In the genomic region with DNA sequence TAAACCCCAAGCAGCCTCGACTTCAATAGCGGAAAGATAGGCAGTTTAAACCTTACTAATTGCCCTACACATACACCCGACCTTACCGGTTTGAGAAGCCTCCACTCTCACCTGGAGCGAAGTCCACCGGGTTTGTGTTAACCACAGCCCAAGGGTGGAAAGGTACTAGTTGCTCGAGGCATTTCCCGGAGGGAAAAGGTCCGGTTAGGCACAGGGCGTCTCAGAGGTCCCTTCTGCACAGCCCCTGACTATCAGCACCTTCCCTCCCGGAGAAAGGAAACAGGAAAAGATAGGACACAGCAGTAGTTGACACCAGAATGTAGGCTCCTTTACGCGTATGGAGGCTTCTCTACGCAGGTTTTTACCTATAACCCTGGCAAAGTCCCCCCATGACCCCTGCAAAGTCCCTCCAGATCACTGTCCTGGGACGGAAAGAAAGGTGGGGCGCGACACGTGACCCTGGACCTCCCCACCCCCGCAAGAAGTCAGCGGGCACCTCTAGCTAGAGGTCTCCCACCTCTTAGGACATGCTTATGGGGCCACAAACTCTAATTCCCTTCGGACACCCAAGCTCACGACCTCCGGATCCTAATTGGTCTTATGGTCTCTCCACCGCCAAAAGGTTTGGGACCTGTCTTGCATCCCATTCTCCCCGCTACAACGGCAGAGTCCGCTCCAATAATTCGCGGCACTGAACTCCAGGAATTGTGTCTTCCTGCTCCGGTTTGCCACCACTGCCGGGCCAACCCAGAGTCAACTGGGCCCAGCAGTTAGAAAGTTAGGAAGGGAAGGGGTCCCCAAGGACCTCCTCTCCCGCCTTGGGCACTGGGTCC, we compare ENCODE assay signal across 8 mouse cellular contexts. TPM values are rescaled to one million over a fixed set of nuclear protein-coding genes. Genes with fewer than 3 reads are reported as not detected.
DNase-seq lines count a peak whose midpoint lies in the region; ATAC-seq and TF ChIP-seq lines count a peak whose summit lies in the region.

No protein-coding gene starts in this region.

- under 1% methylated on average over 32 of the region's 32 CpGs for WGBS in heart, embryonic 10.5 days
- WGBS in kidney, embryonic 16.5 days = under 1% methylated on average over 32 of the region's 32 CpGs
- whole genome bisulfite sequencing in midbrain, postnatal 0 days = 2% methylated on average over 32 of the region's 32 CpGs

- H3K27ac ChIP-seq in heart, embryonic 10.5 days = peak overlapping the region; percentile 97
- H3K27ac ChIP-seq in kidney, embryonic 16.5 days (ENCODE audit: low read length) = 0 out of 2 replicates have a peak overlapping the region, but pooled peaks have one; percentile 24
- no peak overlapping the region for H3K27ac ChIP-seq in midbrain, postnatal 0 days (ENCODE audit: low read depth, low read length)

- H3K4me3 ChIP-seq in erythroblast, embryonic 14.5 days (replicated peaks) = peak overlapping the region; percentile 67
- peak overlapping the region; percentile 82 for H3K4me3 ChIP-seq in heart, embryonic 10.5 days
- peak overlapping the region; percentile 81 for H3K4me3 ChIP-seq in kidney, embryonic 16.5 days (ENCODE audit: low read length)
- peak overlapping the region; percentile 68 for H3K4me3 ChIP-seq in midbrain, postnatal 0 days (ENCODE audit: low read depth, low read length)

- H3K9me3 ChIP-seq in erythroblast, embryonic 14.5 days (ENCODE audit: control insufficient read depth, low read length) = no peaks in the 10 kb centered on the region
- no peaks in the 10 kb centered on the region for H3K9me3 ChIP-seq in heart, embryonic 10.5 days
- no peaks in the 10 kb centered on the region for H3K9me3 ChIP-seq in kidney, embryonic 16.5 days (ENCODE audit: low read length)
- H3K9me3 ChIP-seq in midbrain, postnatal 0 days (ENCODE audit: low read length) = no peaks in the 10 kb centered on the region

- no peak for DNase-seq in Patski (ENCODE audit: low read depth, low spot score)
- no peak for DNase-seq in heart, embryonic 10.5 days (ENCODE audit: low spot score)
- no peak for DNase-seq in midbrain, postnatal 0 days (ENCODE audit: low spot score)
- DNase-seq in urinary bladder, postnatal 36 days (ENCODE audit: low spot score in 2 of 2) = no peak
- DNase-seq in spleen, adult 18-20 months = no peak

- no peak for TF ChIP-seq CTCF in Patski (IDR thresholded peaks at IDR 0.05)
- no peak for TF ChIP-seq CTCF in midbrain, postnatal 0 days (IDR thresholded peaks at IDR 0.05)

- peaks cover 2% of the 10 kb centered on the region for H3K36me3 ChIP-seq in erythroblast, embryonic 14.5 days (ENCODE audit: control insufficient read depth)
- no peaks in the 10 kb centered on the region for H3K36me3 ChIP-seq in heart, embryonic 10.5 days
- H3K36me3 ChIP-seq in kidney, embryonic 16.5 days (ENCODE audit: insufficient read depth, low read length) = no peaks in the 10 kb centered on the region
- H3K36me3 ChIP-seq in midbrain, postnatal 0 days (ENCODE audit: insufficient read depth, low read length) = no peaks in the 10 kb centered on the region; the same call in 1 of the 2 replicates

- peaks cover 7% of the 10 kb centered on the region for H3K27me3 ChIP-seq in erythroblast, embryonic 14.5 days (ENCODE audit: control insufficient read depth)
- H3K27me3 ChIP-seq in Patski = no peaks in the 10 kb centered on the region
- no peaks in the 10 kb centered on the region for H3K27me3 ChIP-seq in heart, embryonic 10.5 days (ENCODE audit: insufficient read depth, poor library complexity, severe bottlenecking)
- H3K27me3 ChIP-seq in kidney, embryonic 16.5 days (ENCODE audit: insufficient read depth, low read length) = no peaks in the 10 kb centered on the region
- H3K27me3 ChIP-seq in midbrain, postnatal 0 days (ENCODE audit: insufficient read depth, low read length) = no peaks in the 10 kb centered on the region

- ATAC-seq in erythroblast, adult 5-6 weeks (replicated peaks; ENCODE audit: low FRiP score, poor library complexity, severe bottlenecking) = no peak
- peak; percentile 2 for ATAC-seq in Patski
- 0 out of 2 replicates have a peak, but pooled peaks have one; percentile 1 for ATAC-seq in kidney, embryonic 16.5 days (ENCODE audit: low FRiP score, low TSS enrichment)
- no peak for ATAC-seq in midbrain, postnatal 0 days (ENCODE audit: low FRiP score)

- CTCF ChIA-PET in Patski (lab: Charles Lee) = no interaction called here

- in situ Hi-C loops in Patski (cut with MboI; ENCODE audit: low pct_unique_long_range_greater_than_20kb) = no loop called here

- peak overlapping the region; percentile 82 for H3K9ac ChIP-seq in kidney, embryonic 16.5 days (replicated peaks; ENCODE audit: low read length)
- peak overlapping the region; percentile 75 for H3K9ac ChIP-seq in midbrain, postnatal 0 days (replicated peaks; ENCODE audit: low read length, poor library complexity, severe bottlenecking)

- POLR2A ChIA-PET in Patski (lab: Charles Lee) = interaction anchor here (1.2 kb wide), 1 partner anchor 14 kb away, joined by 3 read pairs; no protein-coding TSS in a partner anchor

- H3K4me2 ChIP-seq in kidney, embryonic 16.5 days (replicated peaks; ENCODE audit: low read depth, low read length) = peak overlapping the region; percentile 97
- peak overlapping the region; percentile 98 for H3K4me2 ChIP-seq in midbrain, postnatal 0 days (ENCODE audit: low read depth, low read length, poor library complexity, severe bottlenecking)

- H3K4me1 ChIP-seq in erythroblast, embryonic 14.5 days (ENCODE audit: control insufficient read depth) = peaks cover 41% of the 10 kb centered on the region
- peaks cover 52% of the 10 kb centered on the region for H3K4me1 ChIP-seq in heart, embryonic 10.5 days
- H3K4me1 ChIP-seq in kidney, embryonic 16.5 days (ENCODE audit: insufficient read depth, low read length) = peaks cover 21% of the 10 kb centered on the region
- H3K4me1 ChIP-seq in midbrain, postnatal 0 days (ENCODE audit: insufficient read depth, low read length) = peaks cover 4% of the 10 kb centered on the region; the same call in 1 of the 2 replicates

RNA-seq across cellular contexts. Expression of gene Akap1, which starts 1.1 kb away (rescaled TPM):
- 0.13 and 0.15 TPM in 2 replicates for polyA plus RNA-seq in erythroblast, embryonic 14.5 days (2012)
- total RNA-seq in erythroblast, adult 5-6 weeks (2015; ENCODE audit: low replicate concordance) = 1.0 and 3.7 TPM in 2 replicates
- total RNA-seq in erythroblast, adult 5-6 weeks (2017; ENCODE audit: low replicate concordance) = 0.98 and 3.7 TPM in 2 replicates
- polyA plus RNA-seq in Patski (2021) = 43.3 TPM
- 26.6 and 39.9 TPM in 2 replicates for polyA plus RNA-seq in heart, embryonic 10.5 days (2016; fragmentation: Nextera tagmentation; extraction: Ambion mirVana)
- polyA plus RNA-seq in kidney, embryonic 16.5 days (2015; fragmentation: Nextera tagmentation; extraction: Ambion mirVana) = 23.7 and 24.3 TPM in 2 replicates
- total RNA-seq in midbrain, postnatal 0 days (2014; rRNA removed) = 48.2 and 56.6 TPM in 2 replicates
- polyA plus RNA-seq in midbrain, postnatal 0 days (2015; fragmentation: Nextera tagmentation; extraction: Ambion mirVana) = 24.4 and 24.7 TPM in 2 replicates

Comparison
In these comparisons a context has a peak if more than half of its experiments do, and no peak if none do; other contexts are left out.
1. ATAC-seq: peak in Patski (single experiment) and kidney, embryonic 16.5 days (single experiment); none in erythroblast, adult 5-6 weeks (single experiment) and midbrain, postnatal 0 days (single experiment).
2. RNA of gene Akap1, which starts 1.1 kb away (polyA plus RNA-seq): 43.3 TPM in Patski (single experiment), 26.6 to 39.9 TPM in heart, embryonic 10.5 days, 24.4 to 24.7 TPM in midbrain, postnatal 0 days and 23.7 to 24.3 TPM in kidney, embryonic 16.5 days; 0.13 to 0.15 TPM in erythroblast, embryonic 14.5 days; every median in the first group is over 10 times any median in the second.
3. Peak in every context shown above with its lines, with median percentiles within 50 percentile points of each other: H3K4me3 ChIP-seq.